Mouse (Mus musculus) NIH3T3 (cell line): Measurements from ENCODE around the gene Rprml.

Experiments used
- DNase-seq: peaks from one replicate; pipeline ENCODE4 v3.0.0-alpha.2; 2012; ENCODE audit warnings: low read depth

Rprml gene

DNA sequence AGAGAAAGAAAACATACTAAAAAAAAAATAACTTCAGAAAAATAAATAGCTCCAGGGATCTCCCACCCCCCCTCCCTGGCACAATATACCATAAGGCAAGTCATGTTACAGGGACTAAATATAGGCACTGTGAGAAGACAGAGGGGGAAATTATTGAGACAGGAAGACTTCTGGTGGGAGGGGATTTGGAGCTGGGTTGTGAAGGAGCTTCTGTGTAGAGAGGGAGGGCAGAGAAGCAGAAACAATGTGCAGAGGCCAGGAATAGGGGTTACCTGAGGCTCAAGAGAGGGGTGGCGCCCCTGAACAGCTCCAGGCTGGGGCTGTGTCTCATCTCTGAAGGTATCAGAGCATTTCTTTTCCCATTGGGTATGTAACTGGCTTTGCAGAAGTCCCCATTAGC, 16.3 kb downstream of the Rprml start:
- no peak for DNase-seq

GRCm38 (mm10) chr11:103666181-103666906, 17.0 kb downstream of the Rprml start:
- DNase-seq = peak; percentile 69

DNA sequence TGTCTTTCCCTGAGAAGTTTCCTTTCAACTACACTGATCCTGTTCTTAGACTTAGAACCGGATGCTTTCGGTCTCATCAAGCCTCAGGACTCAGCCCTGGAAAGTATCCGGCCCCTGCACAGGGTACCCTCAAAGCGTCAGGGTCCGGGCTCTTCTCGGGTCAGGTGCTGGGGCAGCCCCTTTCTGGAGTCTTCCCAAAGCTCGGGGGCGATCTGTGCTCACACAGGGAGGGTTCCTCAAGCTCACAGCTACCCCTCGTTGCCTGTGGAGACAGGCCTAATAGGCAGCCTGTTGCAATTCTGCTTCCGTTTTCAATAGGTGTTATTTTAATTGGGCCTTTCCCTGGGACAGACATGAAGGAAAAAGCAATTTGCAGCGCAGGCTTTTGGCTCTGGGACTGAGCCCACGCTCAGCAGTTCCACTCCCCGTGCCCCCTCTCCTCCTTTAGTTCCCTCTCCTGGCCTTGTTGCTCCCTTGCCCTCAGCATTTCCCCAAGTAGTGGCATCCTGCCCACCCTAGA, 17.6 kb downstream of the Rprml start:
- no peak for DNase-seq

GRCm38 (mm10) chr11:103675556-103675955, 26.2 kb downstream of the Rprml start:
- peak; percentile 80 for DNase-seq

DNA sequence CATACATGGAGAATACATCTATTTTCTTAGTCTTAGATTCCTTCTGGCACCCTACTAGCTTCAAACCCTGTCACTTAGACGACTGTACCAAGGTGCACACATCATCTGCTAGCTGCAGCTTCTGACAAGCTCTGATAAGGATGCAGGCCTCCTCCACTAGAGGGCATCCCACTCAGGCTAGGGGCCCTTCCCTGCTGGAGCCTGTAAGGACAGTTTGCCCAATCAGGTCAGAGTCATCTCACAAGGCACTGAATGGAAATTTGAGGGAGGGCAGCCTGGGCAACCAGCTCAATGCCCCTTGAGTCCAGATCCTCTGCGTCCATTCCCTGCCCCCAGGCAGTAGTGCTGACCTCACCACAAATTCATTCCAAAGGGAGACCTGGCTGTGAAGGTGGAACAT, 27.7 kb downstream of the Rprml start:
- DNase-seq = peak; percentile 74

GRCm38 (mm10) chr11:103683667-103684334, 34.4 kb downstream of the Rprml start:
- DNase-seq = peak; percentile 81

- DNase-seq = peak; percentile 39
These were observed 35.9 kb downstream of the Rprml start for GRCm38 (mm10) chr11:103685261-103685736.

DNA sequence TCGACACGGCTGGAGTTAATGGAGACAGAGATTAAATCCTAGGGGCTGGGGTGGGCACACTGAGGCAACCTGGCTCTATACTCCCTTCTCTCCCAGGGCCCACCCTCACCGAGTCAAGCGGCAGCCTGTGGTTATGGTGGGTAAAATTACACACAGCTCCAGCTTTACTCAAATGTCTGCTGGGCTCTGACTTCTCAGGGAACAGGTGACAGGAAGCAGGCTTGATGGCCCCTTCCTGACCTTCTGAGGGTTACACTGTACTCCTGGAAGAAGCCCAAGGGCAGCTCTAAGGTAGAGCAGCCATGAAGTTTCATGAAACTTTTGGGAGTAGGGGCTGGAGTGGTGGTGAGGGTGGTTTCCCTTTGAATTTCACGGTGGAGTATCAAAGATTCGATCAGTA, 37.3 kb downstream of the Rprml start:
- DNase-seq = no peak

DNA sequence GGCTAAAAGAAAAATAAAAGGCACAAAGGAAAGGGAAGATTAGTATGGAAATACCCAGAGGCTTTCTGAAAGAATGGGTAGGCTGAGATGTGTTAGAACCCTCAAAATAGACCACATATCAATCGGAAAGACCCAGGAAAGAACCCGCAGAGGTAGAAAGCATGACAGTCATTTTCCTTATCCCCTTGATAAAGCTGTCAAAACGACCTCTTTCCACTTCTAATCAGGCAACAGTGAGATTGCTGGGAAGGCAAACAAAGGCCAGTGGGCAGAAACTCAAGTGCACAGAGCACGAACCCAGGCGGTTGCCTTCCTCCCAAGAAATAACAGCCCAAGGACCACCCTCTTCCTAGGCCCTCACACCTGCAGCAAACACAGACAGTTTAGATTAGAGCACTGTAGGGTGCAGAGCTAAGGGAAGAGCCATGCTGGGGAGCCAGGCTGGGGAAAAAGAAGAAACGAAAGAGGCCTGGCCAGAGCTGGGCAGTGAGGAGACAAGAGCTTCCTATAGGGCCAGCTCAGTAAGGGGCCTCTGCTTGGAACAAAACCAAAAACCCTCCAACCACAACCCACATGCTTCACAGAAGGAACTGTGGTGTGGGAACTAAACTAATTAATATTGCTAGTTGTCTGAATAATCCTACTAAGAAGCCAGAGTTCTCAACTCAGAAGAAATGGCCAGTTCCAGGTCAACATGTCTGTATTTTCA, 39.1 kb downstream of the Rprml start:
- no peak for DNase-seq

- peak; percentile 43 for DNase-seq
These were observed 39.6 kb downstream of the Rprml start for GRCm38 (mm10) chr11:103688980-103689378.

GRCm38 (mm10) chr11:103691036-103691435, 41.7 kb downstream of the Rprml start:
- DNase-seq = no peak

DNA sequence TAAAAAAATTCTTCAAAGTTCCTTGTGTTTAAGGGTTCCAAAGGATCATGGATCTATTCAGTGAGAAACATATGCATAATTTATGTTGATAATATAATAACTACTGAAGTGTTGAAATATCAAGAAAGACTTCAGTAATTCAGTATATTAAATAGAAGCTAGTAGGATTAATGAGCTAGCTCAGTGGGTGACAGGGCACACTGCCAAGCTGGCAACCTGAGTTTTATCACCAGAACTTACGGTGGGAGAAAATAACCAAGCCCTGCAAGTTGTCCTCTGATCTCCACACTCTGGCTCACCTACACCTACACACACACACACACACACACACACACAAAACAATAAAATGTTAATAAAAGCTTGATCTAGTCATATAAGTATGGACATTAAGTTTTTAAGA, 43.9 kb downstream of the Rprml start:
- no peak for DNase-seq

DNA sequence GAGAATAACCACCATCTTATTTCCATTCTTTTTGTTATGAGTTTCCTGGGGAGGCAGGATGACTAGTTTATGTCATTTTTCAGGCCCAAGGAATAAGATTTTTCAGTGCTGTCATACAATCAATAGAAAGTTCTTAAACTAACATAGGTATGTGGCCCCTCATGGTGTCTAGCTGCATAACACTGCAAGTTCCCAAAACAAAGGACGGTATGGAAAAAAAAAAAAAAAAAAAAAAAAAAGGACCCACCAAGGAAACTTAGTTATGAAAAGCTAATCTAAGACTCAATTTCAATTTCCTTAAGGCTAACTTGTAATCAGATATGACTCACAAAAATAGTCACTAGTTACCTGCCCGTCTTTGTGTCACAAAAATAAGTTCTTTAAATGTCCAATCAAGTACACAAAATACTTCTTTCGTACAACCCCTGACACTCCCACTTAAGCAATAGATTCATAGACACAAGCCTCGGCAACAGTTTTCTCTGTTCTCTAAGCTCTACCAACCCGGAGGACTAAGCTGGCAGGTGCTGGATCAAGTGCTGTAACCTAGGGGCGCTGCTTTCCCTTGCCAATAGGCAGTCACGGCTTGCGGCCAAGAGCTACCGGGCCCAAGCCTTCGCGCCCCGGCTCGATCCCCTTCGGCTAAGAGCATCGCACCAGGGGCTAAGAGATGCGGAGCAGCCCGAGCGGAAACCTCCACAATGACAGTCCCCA, 47.6 kb downstream of the Rprml start:
- peak; percentile 69 for DNase-seq

DNA sequence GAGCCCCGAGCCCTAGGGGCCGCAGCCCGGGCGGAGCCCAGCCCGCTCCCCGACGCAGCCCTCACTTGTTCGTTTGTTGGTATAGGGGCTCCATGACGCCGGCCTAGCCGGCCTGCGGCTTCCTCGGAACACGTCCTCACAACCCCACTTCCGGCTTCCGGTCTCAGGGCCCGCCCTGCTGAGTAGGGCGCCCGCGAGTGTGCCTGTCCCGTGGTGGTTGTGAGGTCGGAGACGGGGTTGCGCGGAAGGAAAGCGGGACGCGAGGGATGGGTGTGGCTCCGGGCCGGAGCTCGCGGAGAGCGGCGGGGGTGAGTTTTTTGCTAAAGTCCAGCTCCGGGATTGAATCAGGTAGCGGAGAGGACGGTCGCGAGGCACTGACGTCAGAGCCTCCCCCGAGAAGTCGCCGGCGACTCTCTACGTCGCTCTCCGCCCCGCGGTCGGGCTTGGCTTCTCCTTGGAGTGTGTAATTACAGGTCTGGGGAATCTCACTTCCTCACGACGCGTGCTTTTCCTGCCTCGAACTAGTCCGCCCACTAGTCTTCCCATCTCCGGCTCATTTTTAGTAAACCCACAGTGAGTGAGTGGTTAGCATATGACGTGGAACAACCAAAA, 48.3 kb downstream of the Rprml start, which contains the start of gene Gosr2:
Gene Gosr2, minus strand, starts transcription at position 334 of the 612 bp plus-strand sequence.
- peak; percentile 96 for DNase-seq

DNA sequence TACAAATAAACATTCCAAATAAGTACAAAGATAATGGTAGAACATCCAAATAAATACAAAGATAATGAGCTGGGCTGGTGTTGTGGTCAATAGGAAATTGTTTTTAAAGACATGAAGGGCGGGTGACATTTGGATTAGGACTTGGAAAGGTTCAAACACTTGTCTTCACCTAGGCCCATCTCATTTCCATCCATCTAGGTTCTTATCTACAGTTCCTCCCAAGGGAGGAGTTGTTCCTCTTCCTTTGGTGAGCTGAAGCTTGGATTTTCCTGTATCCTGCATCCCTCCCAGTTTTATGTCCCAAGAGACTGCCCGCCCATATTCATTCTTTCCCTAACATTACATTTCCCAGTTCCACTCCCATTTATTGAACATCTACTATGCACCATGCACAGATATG, 48.9 kb downstream of the Rprml start:
- peak; percentile 34 for DNase-seq
